Mouse (Mus musculus) liver, embryonic 16.5 days (tissue): ENCODE results near the gene Serpina10. TPM values are rescaled to one million over a fixed set of nuclear protein-coding genes. Genes with fewer than 3 reads are reported as not detected.

Experiments
- ATAC-seq: fragments of 200-750 bp; cut with Nextera tagmentation; 2 replicates; pipeline ENCODE4 v1.8.0; 2017; ENCODE audit warnings: low read depth, mild to moderate bottlenecking, moderate number of reproducible peaks, moderate library complexity
- H3K27ac ChIP-seq: fragments of 300-500 bp; sonication (generic); 2 replicates; pipeline ENCODE4 v1.5.1; 2014; ENCODE audit warnings: mild to moderate bottlenecking, low read length
- H3K27me3 ChIP-seq: fragments of 300-500 bp; sonication (generic); 2 replicates; pipeline ENCODE4 v1.6.1; 2014; ENCODE audit warnings: low read depth, low read length, mixed read lengths; ENCODE audit not compliant: control insufficient read depth, insufficient read depth
- H3K36me3 ChIP-seq: fragments of 300-500 bp; sonication (generic); 2 replicates; pipeline ENCODE4 v1.6.1; 2014; ENCODE audit warnings: mild to moderate bottlenecking; ENCODE audit not compliant: control insufficient read depth, insufficient read depth
- H3K4me1 ChIP-seq: fragments of 300-500 bp; sonication (generic); 2 replicates; pipeline ENCODE4 v1.6.1; 2014; ENCODE audit warnings: low read depth, low read length, mixed read lengths; ENCODE audit not compliant: control insufficient read depth
- H3K4me2 ChIP-seq: fragments of 300-500 bp; sonication (generic); 2 replicates; pipeline ENCODE4 v1.6.1; 2014; ENCODE audit warnings: low read depth, low read length, mixed read lengths
- H3K4me3 ChIP-seq: fragments of 300-500 bp; sonication (generic); 2 replicates; pipeline ENCODE4 v1.5.1; 2014; ENCODE audit warnings: low read depth, mild to moderate bottlenecking, low read length
- H3K9ac ChIP-seq: fragments of 300-500 bp; sonication (generic); 2 replicates; pipeline ENCODE4 v1.6.1; 2014; ENCODE audit warnings: low read depth, low read length
- H3K9me3 ChIP-seq: fragments of 300-500 bp; sonication (generic); replicated peaks from 2 replicates; pipeline ENCODE4 v1.6.1; 2016; ENCODE audit warnings: low read length; ENCODE audit not compliant: control insufficient read depth
- WGBS: fragments of 180-500 bp; shearing (Covaris S2); extraction: QIAGEN DNeasy Blood & Tissue Kit; methylation state at CpG from one replicate; pipeline ENCODE4 v1.1.7; 2014; ENCODE audit not compliant: insufficient replicate concordance; 5-methylcytosine and 5-hydroxymethylcytosine counted together
- polyA plus RNA-seq: library from polyadenylated mRNA; unstranded; fragments of >200 nt; fragmentation: Nextera tagmentation; extraction: Ambion mirVana; gene quantifications from 2 replicates; pipeline ENCODE4 v1.2.1, GENCODE M21; 2015

The Serpina10 gene
- polyA plus RNA-seq, 1 experiment from 2014 or later = 47.0 TPM

- Histone ChIP-seq H3K4me3 (no peak overlapping the region), H3K9me3 (no peaks in the 10 kb centered on the region), H3K27ac (no peak overlapping the region), H3K4me2 (no peak overlapping the region), H3K27me3 (no peaks in the 10 kb centered on the region), H3K4me1 (no peaks in the 10 kb centered on the region), H3K36me3 (no peaks in the 10 kb centered on the region), H3K9ac (no peak overlapping the region)
- no peak for ATAC-seq
- 58% methylated on average over 3 of the region's 3 CpGs for WGBS
These were observed 12.6 kb upstream of the Serpina10 start for GRCm38 (mm10) chr12:103643818-103644217.

GRCm38 (mm10) chr12:103643336-103643735, 12.1 kb upstream of the Serpina10 start:
- no peaks in the 10 kb centered on the region for H3K4me1 ChIP-seq
- no peak overlapping the region for H3K9ac ChIP-seq
- no peak overlapping the region for H3K27ac ChIP-seq
- H3K27me3 ChIP-seq = no peaks in the 10 kb centered on the region
- no peaks in the 10 kb centered on the region for H3K9me3 ChIP-seq
- H3K36me3 ChIP-seq = no peaks in the 10 kb centered on the region
- no peak overlapping the region for H3K4me3 ChIP-seq
- H3K4me2 ChIP-seq = no peak overlapping the region
- ATAC-seq = peak; percentile 35; the same call in 1 of the 2 replicates
- 0% methylated on average over 2 of the region's 2 CpGs for WGBS

- ATAC-seq = peak; percentile 82
- WGBS = 45% methylated on average over 2 of the region's 2 CpGs
- peak overlapping the region; percentile 66 for H3K27ac ChIP-seq
These were observed 4.6 kb upstream of the Serpina10 start for GRCm38 (mm10) chr12:103635846-103636245.

GRCm38 (mm10) chr12:103634430-103634829, 3.2 kb upstream of the Serpina10 start:
- H3K4me1 ChIP-seq = no peaks in the 10 kb centered on the region
- no peak overlapping the region for H3K27ac ChIP-seq
- no peaks in the 10 kb centered on the region for H3K36me3 ChIP-seq
- H3K9ac ChIP-seq = no peak overlapping the region
- H3K4me3 ChIP-seq = no peak overlapping the region
- no peak overlapping the region for H3K4me2 ChIP-seq
- no peaks in the 10 kb centered on the region for H3K9me3 ChIP-seq
- WGBS = 69% methylated on average over 2 of the region's 2 CpGs
- ATAC-seq = no peak
- no peaks in the 10 kb centered on the region for H3K27me3 ChIP-seq

More at GRCm38 (mm10) chr12:103635846-103636245, 4.6 kb upstream of the Serpina10 start:
- Histone ChIP-seq H3K4me2 (no peak overlapping the region), H3K9ac (no peak overlapping the region), H3K27me3 (no peaks in the 10 kb centered on the region), H3K36me3 (no peaks in the 10 kb centered on the region), H3K4me3 (no peak overlapping the region), H3K9me3 (no peaks in the 10 kb centered on the region), H3K4me1 (no peaks in the 10 kb centered on the region)

GRCm38 (mm10) chr12:103616860-103617261, 14.4 kb downstream of the Serpina10 start:
- 0 out of 2 replicates have a peak, but pooled peaks have one; percentile 21 for ATAC-seq
- Histone ChIP-seq H3K4me3 (no peak overlapping the region), H3K9ac (no peak overlapping the region), H3K27ac (no peak overlapping the region), H3K36me3 (no peaks in the 10 kb centered on the region), H3K4me2 (no peak overlapping the region), H3K9me3 (no peaks in the 10 kb centered on the region), H3K27me3 (no peaks in the 10 kb centered on the region), H3K4me1 (no peaks in the 10 kb centered on the region)
- 43% methylated on average over 10 of the region's 10 CpGs for WGBS

GRCm38 (mm10) chr12:103615734-103616133, 15.5 kb downstream of the Serpina10 start:
- Histone ChIP-seq H3K27ac (no peak overlapping the region), H3K4me1 (no peaks in the 10 kb centered on the region), H3K4me3 (no peak overlapping the region), H3K36me3 (no peaks in the 10 kb centered on the region), H3K9ac (no peak overlapping the region), H3K9me3 (no peaks in the 10 kb centered on the region), H3K4me2 (no peak overlapping the region), H3K27me3 (no peaks in the 10 kb centered on the region)
- peak; percentile 75 for ATAC-seq
- 35% methylated on average over 4 of the region's 4 CpGs for WGBS

- Histone ChIP-seq H3K4me3 (no peak overlapping the region), H3K27ac (no peak overlapping the region), H3K9me3 (no peaks in the 10 kb centered on the region), H3K4me1 (no peaks in the 10 kb centered on the region), H3K9ac (no peak overlapping the region), H3K4me2 (no peak overlapping the region), H3K27me3 (no peaks in the 10 kb centered on the region), H3K36me3 (no peaks in the 10 kb centered on the region; the same call in 1 of the 2 replicates)
- WGBS = 64% methylated on average over 1 of the region's 1 CpGs
- ATAC-seq = no peak
These were observed 16.1 kb downstream of the Serpina10 start for GRCm38 (mm10) chr12:103615141-103615540.

- Histone ChIP-seq H3K36me3 (no peaks in the 10 kb centered on the region), H3K9me3 (no peaks in the 10 kb centered on the region), H3K27me3 (no peaks in the 10 kb centered on the region), H3K27ac (no peak overlapping the region), H3K4me3 (no peak overlapping the region), H3K9ac (no peak overlapping the region), H3K4me1 (no peaks in the 10 kb centered on the region), H3K4me2 (no peak overlapping the region)
- 51% methylated on average over 3 of the region's 3 CpGs for WGBS
- no peak for ATAC-seq
These were observed 29.4 kb downstream of the Serpina10 start for GRCm38 (mm10) chr12:103601839-103602238.

- 40% methylated on average over 3 of the region's 3 CpGs for WGBS
- Histone ChIP-seq H3K27me3 (no peaks in the 10 kb centered on the region), H3K4me2 (no peak overlapping the region), H3K9me3 (no peaks in the 10 kb centered on the region), H3K27ac (no peak overlapping the region), H3K36me3 (no peaks in the 10 kb centered on the region), H3K9ac (no peak overlapping the region), H3K4me3 (no peak overlapping the region), H3K4me1 (no peaks in the 10 kb centered on the region)
- no peak for ATAC-seq
These were observed 30.9 kb downstream of the Serpina10 start for GRCm38 (mm10) chr12:103600364-103600763.
